Mouse (Mus musculus) kidney, postnatal 0 days (tissue): ENCODE data around the gene Hmgb1. TPM values are rescaled to one million over a fixed set of nuclear protein-coding genes. Genes with fewer than 3 reads are reported as not detected.
A peak's percentile ranks its signal among the peaks of the same experiment; 100 is the strongest.

Experiments
- ATAC-seq: fragments of 200-750 bp; cut with Nextera tagmentation; replicated peaks from 2 replicates; pipeline ENCODE4 v1.8.0; 2017; ENCODE audit warnings: low read depth, moderate number of reproducible peaks, moderate TSS enrichment, moderate library complexity; ENCODE audit not compliant: low FRiP score
- DNase-seq: peaks from one replicate; pipeline ENCODE4 v3.0.0-alpha.2; 2016; ENCODE audit warnings: low spot score
- H3K27ac ChIP-seq: fragments of 300-500 bp; sonication (generic); 2 replicates; pipeline ENCODE4 v1.5.1; 2014; ENCODE audit warnings: mild to moderate bottlenecking
- H3K27me3 ChIP-seq: fragments of 300-500 bp; sonication (generic); 2 replicates; pipeline ENCODE4 v1.6.1; 2014; ENCODE audit warnings: low read length, mixed read lengths; ENCODE audit not compliant: insufficient read depth
- H3K36me3 ChIP-seq: fragments of 300-500 bp; sonication (generic); 2 replicates; pipeline ENCODE4 v1.6.1; 2014; ENCODE audit warnings: low read length, mixed read lengths; ENCODE audit not compliant: insufficient read depth
- H3K4me1 ChIP-seq: fragments of 300-500 bp; sonication (generic); replicated peaks from 2 replicates; pipeline ENCODE4 v1.6.1; 2014; ENCODE audit warnings: antibody characterized with exemption, low read length, mixed read lengths; ENCODE audit not compliant: insufficient read depth
- H3K4me2 ChIP-seq: fragments of 300-500 bp; sonication (generic); 2 replicates; pipeline ENCODE4 v1.6.1; 2014; ENCODE audit warnings: mild to moderate bottlenecking, low read length, moderate library complexity, mixed read lengths
- H3K4me3 ChIP-seq: fragments of 300-500 bp; sonication (generic); replicated peaks from 2 replicates; pipeline ENCODE4 v1.5.1; 2014; ENCODE audit warnings: low read depth, low read length
- H3K9ac ChIP-seq: fragments of 300-500 bp; sonication (generic); 2 replicates; pipeline ENCODE4 v1.6.1; 2014; ENCODE audit warnings: low read depth, low read length
- H3K9me3 ChIP-seq: fragments of 300-500 bp; sonication (generic); replicated peaks from 2 replicates; pipeline ENCODE4 v1.6.1; 2016; ENCODE audit warnings: low read length, inconsistent platforms, mixed read lengths
- CTCF ChIP-seq: IDR thresholded peaks from 2 replicates; pipeline ENCODE4 v1.5.1; 2016; ENCODE audit warnings: antibody characterized with exemption, low read depth, mild to moderate bottlenecking, moderate library complexity
- WGBS: fragments of 180-500 bp; shearing (Covaris S2); extraction: QIAGEN DNeasy Blood & Tissue Kit; methylation state at CpG from one replicate; pipeline ENCODE4 v1.1.7; 2014; 5-methylcytosine and 5-hydroxymethylcytosine counted together
- polyA plus RNA-seq: library from polyadenylated mRNA; unstranded; fragments of >200 nt; fragmentation: Nextera tagmentation; extraction: Ambion mirVana; gene quantifications from 2 replicates; pipeline ENCODE4 v1.2.1, GENCODE M21; 2015

Gene Hmgb1
- 1,196 and 1,208 TPM in 2 replicates for polyA plus RNA-seq

- Histone ChIP-seq H3K36me3 (peaks cover 5% of the 10 kb centered on the region; the same call in 1 of the 2 replicates), H3K4me2 (peak within 1 kb of the TSS; percentile 72), H3K9ac (peak within 1 kb of the TSS; percentile 83), H3K4me3 (peak within 1 kb of the TSS; percentile 82), H3K4me1 (peaks cover 12% of the 10 kb centered on the region), H3K27ac (peak within 1 kb of the TSS; percentile 95), H3K9me3 (no peaks in the 10 kb centered on the region), H3K27me3 (no peaks in the 10 kb centered on the region)
- 0 out of 2 replicates have a peak, but pooled peaks have one; percentile 14 for TF ChIP-seq CTCF
- peak; percentile 99 for DNase-seq
- WGBS = 1% methylated on average over 59 of the region's 59 CpGs
- ATAC-seq = peak; percentile 98
Observed at GRCm38 (mm10) chr5:149184104-149184843, at the start of gene Hmgb1, which contains the start of gene Uspl1. Hmgb1 (minus strand) TSS chr5:149184489. Uspl1 (plus strand) TSS chr5:149184350.

GRCm38 (mm10) chr5:149229619-149230339 lies 45.5 kb upstream of the Hmgb1 start:
- peak overlapping the region; percentile 59; the same call in 1 of the 2 replicates for H3K9ac ChIP-seq
- WGBS = 79% methylated on average over 18 of the region's 18 CpGs
- TF ChIP-seq CTCF = no peak
- H3K4me3 ChIP-seq = peak overlapping the region; percentile 41
- peak; percentile 18 for DNase-seq
- H3K36me3 ChIP-seq = no peaks in the 10 kb centered on the region
- H3K4me2 ChIP-seq = peak overlapping the region; percentile 59
- peak overlapping the region; percentile 93 for H3K27ac ChIP-seq
- no peaks in the 10 kb centered on the region for H3K4me1 ChIP-seq
- no peaks in the 10 kb centered on the region for H3K27me3 ChIP-seq
- no peaks in the 10 kb centered on the region for H3K9me3 ChIP-seq
- ATAC-seq = no peak

GRCm38 (mm10) chr5:149228700-149229618 lies 44.7 kb upstream of the Hmgb1 start:
- WGBS = 2% methylated on average over 55 of the region's 55 CpGs
- H3K36me3 ChIP-seq = no peaks in the 10 kb centered on the region
- no peaks in the 10 kb centered on the region for H3K27me3 ChIP-seq
- H3K9me3 ChIP-seq = no peaks in the 10 kb centered on the region
- ATAC-seq (peak; percentile 100), DNase-seq (peak; percentile 98)
- TF ChIP-seq CTCF = 0 out of 2 replicates have a peak, but pooled peaks have one; percentile 8
- peak overlapping the region; percentile 41 for H3K4me3 ChIP-seq
- H3K9ac ChIP-seq = peak overlapping the region; percentile 59; the same call in 1 of the 2 replicates
- H3K4me2 ChIP-seq = peak overlapping the region; percentile 59
- peak overlapping the region; percentile 93 for H3K27ac ChIP-seq
- no peaks in the 10 kb centered on the region for H3K4me1 ChIP-seq

- no peak for DNase-seq
- no peaks in the 10 kb centered on the region for H3K4me1 ChIP-seq
- H3K27me3 ChIP-seq = no peaks in the 10 kb centered on the region
- no peak for TF ChIP-seq CTCF
- H3K9ac ChIP-seq = 0 out of 2 replicates have a peak overlapping the region, but pooled peaks have one; percentile 31
- H3K9me3 ChIP-seq = no peaks in the 10 kb centered on the region
- no peak for ATAC-seq
- WGBS = 9% methylated on average over 7 of the region's 7 CpGs
- no peak overlapping the region for H3K4me2 ChIP-seq
- H3K36me3 ChIP-seq = no peaks in the 10 kb centered on the region
- H3K27ac ChIP-seq = no peak overlapping the region
- no peak overlapping the region for H3K4me3 ChIP-seq
Observed at GRCm38 (mm10) chr5:149224666-149225065, 40.4 kb upstream of the Hmgb1 start.

GRCm38 (mm10) chr5:149221355-149221754 lies 37.1 kb upstream of the Hmgb1 start:
- Histone ChIP-seq H3K27ac (no peak overlapping the region), H3K27me3 (no peaks in the 10 kb centered on the region), H3K36me3 (0 out of 2 replicates have a peak, but pooled peaks cover 4% of the 10 kb centered on the region), H3K4me3 (no peak overlapping the region), H3K9me3 (no peaks in the 10 kb centered on the region), H3K4me2 (no peak overlapping the region), H3K4me1 (no peaks in the 10 kb centered on the region), H3K9ac (no peak overlapping the region)
- WGBS = 82% methylated on average over 4 of the region's 4 CpGs
- DNase-seq = no peak
- ATAC-seq = no peak
- no peak for TF ChIP-seq CTCF
